Mouse (Mus musculus) telencephalon, adult 2 months (tissue): ENCODE measurements around the gene Ptpn14.

ENCODE experiments used
- DNase-seq: peaks from one replicate; pipeline ENCODE4 v3.0.0-alpha.2; 2011; ENCODE audit warnings: low read depth, low spot score

Gene Ptpn14

GRCm38 (mm10) chr1:189864301-189864700 is 136.2 kb downstream of the Ptpn14 start:
- no peak for DNase-seq

- no peak for DNase-seq
Measured at GRCm38 (mm10) chr1:189864846-189865560, 136.9 kb downstream of the Ptpn14 start.

GRCm38 (mm10) chr1:189866621-189867020 is 138.6 kb downstream of the Ptpn14 start:
- DNase-seq: no peak

GRCm38 (mm10) chr1:189867034-189867433 is 139.0 kb downstream of the Ptpn14 start:
- no peak for DNase-seq

- DNase-seq: no peak
Measured at GRCm38 (mm10) chr1:189867497-189867896, 139.4 kb downstream of the Ptpn14 start.

GRCm38 (mm10) chr1:189868036-189868435 is 140.0 kb downstream of the Ptpn14 start:
- DNase-seq: no peak

GRCm38 (mm10) chr1:189869651-189870270 is 141.7 kb downstream of the Ptpn14 start:
- no peak for DNase-seq

- DNase-seq: no peak
Measured at GRCm38 (mm10) chr1:189870539-189870938, 142.5 kb downstream of the Ptpn14 start.

- no peak for DNase-seq
Measured at GRCm38 (mm10) chr1:189871625-189872024, 143.6 kb downstream of the Ptpn14 start.

GRCm38 (mm10) chr1:189872050-189872449 is 144.0 kb downstream of the Ptpn14 start:
- no peak for DNase-seq

GRCm38 (mm10) chr1:189873591-189873990 is 145.5 kb downstream of the Ptpn14 start:
- no peak for DNase-seq

- no peak for DNase-seq
Measured at GRCm38 (mm10) chr1:189875439-189875861, 147.4 kb downstream of the Ptpn14 start.

GRCm38 (mm10) chr1:189876162-189876561 is 148.1 kb downstream of the Ptpn14 start:
- DNase-seq: no peak

- no peak for DNase-seq
Measured at GRCm38 (mm10) chr1:189879212-189879611, 151.1 kb downstream of the Ptpn14 start.

- DNase-seq: no peak
Measured at GRCm38 (mm10) chr1:189879965-189880364, 151.9 kb downstream of the Ptpn14 start.

- no peak for DNase-seq
Measured at GRCm38 (mm10) chr1:189880745-189881144, 152.7 kb downstream of the Ptpn14 start.

- no peak for DNase-seq
Measured at GRCm38 (mm10) chr1:189882886-189883285, 154.8 kb downstream of the Ptpn14 start.

GRCm38 (mm10) chr1:189883531-189884170 is 155.6 kb downstream of the Ptpn14 start:
- DNase-seq: no peak

- DNase-seq: no peak
Measured at GRCm38 (mm10) chr1:189884951-189885350, 156.9 kb downstream of the Ptpn14 start.

- no peak for DNase-seq
Measured at GRCm38 (mm10) chr1:189885975-189886374, 157.9 kb downstream of the Ptpn14 start.

- DNase-seq: no peak
Measured at GRCm38 (mm10) chr1:189887518-189887917, 159.4 kb downstream of the Ptpn14 start.

GRCm38 (mm10) chr1:189888749-189889148 is 160.7 kb downstream of the Ptpn14 start:
- no peak for DNase-seq

GRCm38 (mm10) chr1:189894191-189894590 is 166.1 kb downstream of the Ptpn14 start:
- peak; percentile 38 for DNase-seq
